Mouse (Mus musculus) liver, embryonic 14.5 days (tissue): ENCODE measurements around the gene Zfp286.

Experiments used
- CTCF ChIP-seq: IDR thresholded peaks from 2 replicates; pipeline ENCODE4 v1.5.1; 2016; ENCODE audit warnings: antibody characterized with exemption, low read depth, control low read depth
- EP300 ChIP-seq: IDR thresholded peaks from 2 replicates; pipeline ENCODE4 v1.6.1; 2016; ENCODE audit warnings: antibody characterized with exemption, low read depth

DNA sequence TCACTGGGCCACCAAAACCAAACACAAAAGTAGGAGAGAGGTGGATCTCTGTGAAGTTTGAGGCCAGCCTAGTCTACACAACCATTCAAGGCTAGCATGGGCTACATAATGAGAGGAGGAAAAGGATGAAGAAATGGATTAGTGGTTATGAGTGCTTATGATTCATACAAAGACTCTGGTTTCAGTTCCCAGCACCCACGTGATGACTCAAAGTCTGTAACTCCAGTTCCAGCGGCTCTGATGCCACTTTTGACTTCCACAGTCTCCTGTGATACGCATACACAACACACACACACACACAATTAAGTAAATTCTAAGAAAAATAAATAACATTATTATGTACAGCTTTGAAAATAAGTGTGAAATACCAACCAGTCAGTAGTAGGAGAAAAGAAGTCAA lies 56.6 kb downstream of the Zfp286 start:
- TF ChIP-seq CTCF (no peak), EP300 (no peak)
